Mouse (Mus musculus) CH12.LX (cell line): Measurements from ENCODE around the gene Mtx1. TPM values are rescaled to one million over a fixed set of nuclear protein-coding genes. Genes with fewer than 3 reads are reported as not detected.

Experiments used
- DNase-seq: peaks from one replicate; pipeline ENCODE4 v3.0.0-alpha.2; 2013; ENCODE audit errors: extremely low read depth
- H3K27ac ChIP-seq: 2 replicates; pipeline ENCODE4 v1.5.1; 2012; ENCODE audit warnings: low read depth, mild to moderate bottlenecking, control low read depth, moderate library complexity; ENCODE audit not compliant: insufficient read depth
- H3K27me3 ChIP-seq: replicated peaks from 2 replicates; pipeline ENCODE3; 2012; ENCODE audit warnings: inconsistent platforms
- H3K36me3 ChIP-seq, 2 experiments: replicated peaks in 1 of 2; 2 replicates each; pipeline versions ENCODE3 to v1.6.1; 2012; ENCODE audit warnings: inconsistent platforms in 1 of 2, low read length in 1 of 2, mild to moderate bottlenecking in 1 of 2, mixed read lengths in 1 of 2, moderate library complexity in 1 of 2; ENCODE audit not compliant: control insufficient read depth in 1 of 2, insufficient read depth in 1 of 2
- H3K4me1 ChIP-seq, 2 experiments: 2 replicates each; pipeline ENCODE4 v1.6.1; 2012; ENCODE audit warnings: inconsistent platforms in 1 of 2, moderate library complexity in 1 of 2; ENCODE audit not compliant: insufficient read depth in 2 of 2, control insufficient read depth in 1 of 2
- H3K4me2 ChIP-seq: 2 replicates; pipeline ENCODE4 v1.6.1; 2012; ENCODE audit warnings: low read depth, mild to moderate bottlenecking, control low read depth; ENCODE audit not compliant: poor library complexity, insufficient read depth, severe bottlenecking
- H3K4me3 ChIP-seq, 3 experiments: fragments of 150-350 bp in 1 of 3; sonication (generic) in 1 of 3; replicated peaks in 1 of 3; 2 replicates each; pipeline versions ENCODE3 to v1.5.1; 2011 to 2012; ENCODE audit warnings: low read depth in 2 of 3, low read length in 2 of 3, mild to moderate bottlenecking in 2 of 3, moderate library complexity in 2 of 3, control low read depth in 1 of 3, improper control_type of control experiment in 1 of 3, inconsistent platforms in 1 of 3, mixed read lengths in 1 of 3; ENCODE audit not compliant: poor library complexity in 1 of 3
- H3K79me2 ChIP-seq: replicated peaks from 2 replicates; pipeline ENCODE4 v1.6.1; 2012; ENCODE audit warnings: mild to moderate bottlenecking, moderate library complexity; ENCODE audit not compliant: control insufficient read depth, poor library complexity, insufficient read depth, severe bottlenecking; ENCODE audit errors: extremely low read depth
- H3K9ac ChIP-seq: 2 replicates; pipeline ENCODE4 v1.6.1; 2012; ENCODE audit warnings: low read depth, mild to moderate bottlenecking, control low read depth, moderate library complexity; ENCODE audit not compliant: insufficient read depth
- H3K9me3 ChIP-seq: replicated peaks from 2 replicates; pipeline ENCODE3; 2012; ENCODE audit warnings: low read length, inconsistent platforms, mixed read lengths
- BHLHE40 ChIP-seq: IDR thresholded peaks from 2 replicates; pipeline ENCODE4 v1.6.1; 2011; ENCODE audit warnings: mild to moderate bottlenecking, low read depth, low read length, improper control_type of control experiment
- CHD2 ChIP-seq: IDR thresholded peaks from 2 replicates; pipeline ENCODE4 v1.6.1; 2011; ENCODE audit warnings: low read length, improper control_type of control experiment
- EP300 ChIP-seq: IDR thresholded peaks from 2 replicates; pipeline ENCODE4 v1.6.1; 2011; ENCODE audit warnings: low read length, improper control_type of control experiment
- ETS1 ChIP-seq: conservative IDR thresholded peaks from 2 replicates; pipeline ENCODE4 v1.6.1; 2012; ENCODE audit warnings: low read depth, mild to moderate bottlenecking, inconsistent platforms, low read length, improper control_type of control experiment, moderate library complexity
- GABPA ChIP-seq: IDR thresholded peaks from 2 replicates; pipeline ENCODE4 v1.6.1; 2012; ENCODE audit warnings: low read depth, low read length, improper control_type of control experiment, inconsistent platforms; ENCODE audit not compliant: insufficient replicate concordance
- IRF4 ChIP-seq: IDR thresholded peaks from 2 replicates; pipeline ENCODE4 v1.6.1; 2014; ENCODE audit warnings: low read depth, mild to moderate bottlenecking, inconsistent platforms, low read length, improper control_type of control experiment
- JUN ChIP-seq: IDR thresholded peaks from 2 replicates; pipeline ENCODE4 v1.6.1; 2011; ENCODE audit warnings: low read depth, mild to moderate bottlenecking, low read length, improper control_type of control experiment, moderate library complexity; ENCODE audit not compliant: insufficient read depth
- JUND ChIP-seq: conservative IDR thresholded peaks from 2 replicates; pipeline ENCODE4 v1.6.1; 2011; ENCODE audit warnings: low read depth, low read length, improper control_type of control experiment
- KAT2A ChIP-seq: IDR thresholded peaks from 2 replicates; pipeline ENCODE4 v1.6.1; 2012; ENCODE audit warnings: low read length, improper control_type of control experiment, inconsistent platforms; ENCODE audit not compliant: insufficient replicate concordance
- MAX ChIP-seq: IDR thresholded peaks from 2 replicates; pipeline ENCODE4 v1.6.1; 2011; ENCODE audit warnings: low read length, improper control_type of control experiment
- MXI1 ChIP-seq: IDR thresholded peaks from 2 replicates; pipeline ENCODE4 v1.6.1; 2011; ENCODE audit warnings: mild to moderate bottlenecking, low read depth, low read length, improper control_type of control experiment
- MYC ChIP-seq: IDR thresholded peaks from 2 replicates; pipeline ENCODE4 v1.6.1; 2011; ENCODE audit warnings: low read depth, mild to moderate bottlenecking, improper control_type of control experiment, low read length
- NELFE ChIP-seq: IDR thresholded peaks from 2 replicates; pipeline ENCODE4 v1.6.1; 2011; ENCODE audit warnings: low read depth, low read length, improper control_type of control experiment
- PAX5 ChIP-seq: IDR thresholded peaks from 2 replicates; pipeline ENCODE4 v1.6.1; 2012; ENCODE audit warnings: low read length, inconsistent platforms, mixed read lengths
- RCOR1 ChIP-seq: conservative IDR thresholded peaks from 2 replicates; pipeline ENCODE4 v1.6.1; 2012; ENCODE audit warnings: low read depth, mild to moderate bottlenecking, inconsistent platforms, low read length, improper control_type of control experiment
- TBP ChIP-seq: conservative IDR thresholded peaks from 2 replicates; pipeline ENCODE4 v1.6.1; 2011; ENCODE audit warnings: low read depth, low read length, improper control_type of control experiment
- ZKSCAN1 ChIP-seq: IDR thresholded peaks from 2 replicates; pipeline ENCODE4 v1.6.1; 2012; ENCODE audit warnings: low read depth, inconsistent platforms, low read length, improper control_type of control experiment, borderline replicate concordance
- dilution Hi-C: fragments of 300-500 bp; cut with MboI; formaldehyde crosslinking; loops from 2 replicates; pipeline ENCODE4 v1.14.3; 2020; ENCODE audit warnings: low sequenced_read_pairs; ENCODE audit not compliant: extremely low pct_unique_long_range_greater_than_20kb, extremely low pct_ligation_motif_present
- in situ Hi-C: fragments of 300-500 bp; cut with MboI; formaldehyde crosslinking; loops from 3 replicates; pipeline ENCODE4 v1.14.3; 2019; ENCODE audit warnings: low sequenced_read_pairs, low pct_ligation_motif_present, low pct_unique_long_range_greater_than_20kb, mixed read lengths
- polyA plus RNA-seq: library from polyadenylated mRNA; unstranded; fragments of >175 nt; gene quantifications from 2 replicates; pipeline ENCODE4 v1.2.1, GENCODE M21; 2012; ENCODE audit warnings: low read depth; ENCODE audit not compliant: insufficient read length
- total RNA-seq, 2 experiments: library from RNA; depleted of rRNA; stranded (reverse); fragments of 300-350 nt in 1 of 2; fragments of >200 nt in 1 of 2; gene quantifications; 2 replicates each; pipeline ENCODE4 v1.2.3; 2012 to 2014

The Mtx1 gene
- total and polyA plus RNA-seq, 3 experiments = 162 to 299 (median 205) TPM

GRCm38 (mm10) chr3:89219546-89219945, 7.3 kb downstream of the Mtx1 start:
- TF ChIP-seq ZKSCAN1 (no peak), RCOR1 (no peak), MYC (no peak), MXI1 (no peak), NELFE (no peak), ETS1 (no peak), JUN (no peak), EP300 (no peak), CHD2 (no peak), PAX5 (no peak), TBP (no peak)
- TF ChIP-seq, all 38 proteins: peak for 0
- in situ Hi-C loops = no loop called here
- Histone ChIP-seq H3K4me2 (no peak overlapping the region), H3K36me3 (peaks cover 0 to 22% of the 10 kb centered on the region in 2 experiments), H3K27me3 (no peaks in the 10 kb centered on the region), H3K79me2 (no peaks in the 10 kb centered on the region), H3K27ac (no peak overlapping the region), H3K4me1 (peaks cover 0 to 15% of the 10 kb centered on the region in 2 experiments; a peak in 3 of 4 replicates), H3K9ac (no peak overlapping the region), H3K9me3 (no peaks in the 10 kb centered on the region), H3K4me3 (no peak overlapping the region)
- no peak for DNase-seq
- dilution Hi-C loops = no loop called here

- Histone ChIP-seq H3K4me1 (peaks cover 0 to 17% of the 10 kb centered on the region in 2 experiments; a peak in 3 of 4 replicates), H3K9ac (no peak overlapping the region), H3K79me2 (peaks cover 3% of the 10 kb centered on the region; the same call in 1 of the 2 replicates)
- TF ChIP-seq CHD2 (no peak), GABPA (no peak), BHLHE40 (no peak), ETS1 (no peak), JUND (no peak), RCOR1 (no peak), KAT2A (no peak), IRF4 (no peak), MAX (no peak)
- TF ChIP-seq, all 38 proteins: peak for 0
- no peak for DNase-seq
- Histone ChIP-seq H3K36me3 (peaks cover 0 to 15% of the 10 kb centered on the region in 2 experiments), H3K27ac (no peak overlapping the region), H3K4me3 (no peak overlapping the region), H3K27me3 (no peaks in the 10 kb centered on the region), H3K4me2 (no peak overlapping the region), H3K9me3 (no peaks in the 10 kb centered on the region)
- in situ Hi-C loops = no loop called here
- dilution Hi-C loops = no loop called here
These were observed 8.6 kb downstream of the Mtx1 start for GRCm38 (mm10) chr3:89218271-89218670.
